Mouse (Mus musculus) heart, postnatal 4 days (tissue): ENCODE measurements around the gene Hoxc8. TPM values are rescaled to one million over a fixed set of nuclear protein-coding genes. Genes with fewer than 3 reads are reported as not detected.
A peak's percentile ranks its signal among the peaks of the same experiment; 100 is the strongest.

Experiments used
- DNase-seq: peaks from one replicate; pipeline ENCODE4 v3.0.0; 2021
- total RNA-seq, 2 experiments: library from RNA; stranded (reverse); gene quantifications; 2 replicates each; pipeline ENCODE4 v1.2.3; 2021

Gene Hoxc8
- total RNA-seq: not detected

- DNase-seq: no peak
Observed at GRCm38 (mm10) chr15:102990461-102991397, at the start of gene Hoxc8. Hoxc8 (plus strand) TSS chr15:102990607.

DNA sequence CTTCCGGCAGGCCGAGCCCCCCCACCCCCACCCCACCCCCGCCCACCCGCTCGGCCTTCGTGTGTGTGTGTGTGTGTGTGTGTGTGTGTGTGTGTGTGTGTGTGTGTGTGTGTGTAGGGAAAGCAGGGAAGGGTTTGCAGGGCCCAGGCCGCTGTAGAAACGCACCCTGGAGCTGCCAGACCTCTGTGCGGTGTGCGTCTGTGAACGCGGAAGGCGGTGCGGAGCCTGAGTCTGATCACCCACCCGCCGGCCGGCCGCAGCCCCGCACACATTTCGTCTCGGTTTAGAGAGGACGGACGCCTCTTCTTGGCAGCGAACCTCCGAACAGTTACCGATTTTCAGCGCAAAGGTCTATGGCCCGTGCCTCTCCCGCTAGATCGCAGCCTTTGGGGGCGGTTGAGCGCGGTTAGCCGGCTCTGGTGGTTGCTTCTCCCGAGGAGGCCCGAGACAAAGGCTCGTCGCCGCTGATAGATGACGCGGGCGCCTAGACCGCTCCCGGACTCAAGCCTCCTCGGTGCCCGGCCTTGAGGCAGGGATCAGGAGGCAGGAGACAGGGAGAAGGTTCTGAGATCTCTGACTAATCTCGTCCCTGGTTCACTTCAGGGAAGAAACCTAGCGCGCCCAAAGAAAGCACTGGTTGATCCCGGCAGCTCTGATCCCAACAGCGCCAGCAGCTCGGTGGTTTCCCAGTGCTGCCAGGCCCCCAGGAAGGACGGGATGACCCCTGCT lies 47.5 kb upstream of the Hoxc8 start:
- DNase-seq: peak; percentile 52

DNA sequence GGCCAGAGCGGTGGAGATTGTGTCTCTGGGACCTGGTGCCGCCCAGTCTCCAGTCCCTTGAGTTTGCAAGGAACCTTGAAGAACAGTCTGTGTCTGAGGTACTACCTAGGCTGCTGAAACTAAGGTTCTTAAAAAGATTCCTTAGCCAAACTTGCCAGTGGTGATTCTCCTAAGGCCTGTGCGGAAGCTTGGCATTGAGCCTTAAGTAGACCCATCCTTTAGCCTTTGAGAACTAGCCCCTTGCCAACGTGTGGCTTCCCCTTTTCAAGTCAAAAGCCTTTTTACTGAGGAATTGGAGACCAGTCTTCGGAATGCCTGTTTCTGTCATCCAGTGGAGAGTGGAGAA lies 47.0 kb upstream of the Hoxc8 start:
- DNase-seq: no peak

DNA sequence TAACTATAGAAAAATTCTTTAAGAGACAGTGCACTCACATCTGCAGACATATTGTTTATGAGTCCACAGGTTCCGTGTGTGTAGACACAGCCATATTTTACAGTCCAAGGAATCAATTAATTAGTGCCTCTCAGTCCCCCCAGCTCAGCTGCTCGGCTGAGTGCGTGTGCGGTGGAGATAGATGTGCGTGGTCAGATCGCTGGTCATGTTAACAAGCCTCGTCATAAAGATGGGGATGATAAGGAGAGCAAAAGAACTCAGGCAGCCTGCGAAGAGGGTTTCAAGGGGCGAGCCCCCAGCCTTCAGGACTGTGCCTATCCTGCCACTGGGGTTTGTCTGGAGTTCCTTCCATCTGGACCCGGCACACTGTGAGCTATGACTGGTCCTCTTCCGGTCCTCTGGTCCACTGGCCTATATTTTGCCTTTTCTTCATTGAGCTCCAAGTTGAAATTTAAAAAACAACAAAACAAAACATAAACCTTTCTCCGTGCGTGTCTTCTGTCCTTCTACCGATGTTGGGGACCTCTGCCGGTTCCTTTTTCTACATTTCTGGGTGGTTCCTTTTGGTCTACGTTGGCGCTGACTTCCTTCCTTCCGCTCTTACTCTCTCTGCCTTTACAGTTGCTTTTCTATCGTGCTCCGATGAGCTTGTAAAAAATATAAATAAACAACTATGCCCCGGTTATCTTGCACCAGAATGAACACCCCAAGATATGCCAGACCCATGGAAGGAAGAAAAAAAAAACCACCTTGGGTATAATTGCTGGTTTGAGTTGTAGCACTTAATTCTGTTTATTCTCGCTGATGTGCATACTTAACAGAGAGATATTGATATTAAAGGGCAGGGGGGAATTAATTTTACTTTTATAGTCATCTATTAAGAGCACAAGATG lies 45.0 kb upstream of the Hoxc8 start:
- DNase-seq: no peak

DNA sequence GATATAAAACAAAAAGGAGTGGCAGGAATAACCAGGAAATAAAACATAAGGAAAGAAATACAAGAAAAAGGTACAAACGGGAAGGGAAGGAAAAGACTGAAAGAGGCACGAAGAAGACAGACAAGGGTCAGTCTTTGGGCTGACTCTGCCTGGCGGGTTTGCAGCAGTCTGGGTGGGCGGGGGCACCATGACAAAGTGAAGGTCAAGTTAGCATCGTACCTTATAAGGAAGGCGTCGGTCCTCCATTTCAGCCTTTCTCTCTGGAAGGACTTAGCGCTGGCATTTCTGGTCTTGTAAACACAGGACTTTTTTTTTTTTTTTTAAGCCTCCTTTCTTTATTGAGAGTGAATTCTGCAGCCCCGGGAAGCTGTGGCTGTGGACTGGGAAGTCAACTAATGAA lies 43.1 kb upstream of the Hoxc8 start:
- no peak for DNase-seq

DNA sequence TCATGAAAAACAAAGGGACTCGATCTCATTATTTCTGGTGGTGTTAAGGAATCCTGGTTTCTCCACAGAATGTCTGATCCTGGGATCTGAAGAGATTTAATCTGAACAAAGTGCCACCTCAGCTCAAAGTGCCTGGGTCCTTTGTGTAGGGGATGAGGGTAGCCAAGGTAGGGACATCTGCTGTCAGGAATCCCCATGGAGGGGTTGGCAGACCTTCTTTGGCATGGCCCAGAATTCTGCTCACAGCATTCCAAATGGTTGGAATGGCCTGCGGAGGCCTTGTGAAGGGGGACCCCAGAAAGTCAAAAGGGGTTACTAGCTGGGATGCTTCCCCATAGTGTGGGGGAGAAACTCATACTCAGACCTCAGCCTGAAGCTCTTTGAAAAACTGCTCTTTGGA lies 41.6 kb upstream of the Hoxc8 start:
- DNase-seq: no peak

DNA sequence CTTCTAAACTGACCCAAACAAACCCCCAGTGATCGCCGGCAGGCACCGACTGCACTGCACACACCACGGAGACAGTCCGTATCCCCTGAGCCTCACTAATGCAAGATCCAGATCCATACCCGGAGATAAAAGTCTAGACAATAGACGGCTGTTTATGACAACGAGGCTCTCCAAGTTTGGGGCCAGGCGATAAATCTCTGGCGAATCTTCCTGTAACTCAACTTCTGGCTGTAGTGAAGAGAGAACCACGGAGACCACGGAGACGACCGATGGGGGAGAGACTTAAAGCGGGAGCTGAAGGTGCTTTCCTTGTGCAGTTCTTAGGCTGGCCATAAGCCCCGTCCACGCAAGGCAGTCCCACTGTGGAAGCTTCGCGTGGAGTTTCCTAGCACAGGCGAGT lies 40.7 kb upstream of the Hoxc8 start:
- no peak for DNase-seq

DNA sequence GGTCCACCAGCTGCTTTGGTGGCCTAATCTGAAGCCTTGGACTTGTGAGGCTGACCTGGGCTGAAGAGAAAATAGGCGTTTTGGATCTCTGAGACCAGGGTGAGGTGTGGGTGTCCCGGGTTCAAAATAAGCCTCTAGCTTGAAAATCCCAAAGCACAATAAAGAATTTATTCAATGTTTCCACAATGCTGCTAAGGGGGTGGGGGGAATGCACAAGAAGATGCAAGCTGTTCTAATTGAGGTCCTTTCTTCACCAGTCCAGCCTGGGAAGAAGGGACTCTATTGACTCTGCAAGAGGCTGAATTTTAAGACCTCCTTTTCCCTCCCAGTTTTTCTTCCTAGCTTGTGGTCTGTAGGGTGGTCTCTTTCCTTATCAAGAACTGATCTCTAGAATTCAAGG lies 39.5 kb upstream of the Hoxc8 start:
- no peak for DNase-seq

GRCm38 (mm10) chr15:102953561-102953960 lies 36.8 kb upstream of the Hoxc8 start:
- no peak for DNase-seq

GRCm38 (mm10) chr15:102954192-102955006 lies 36.0 kb upstream of the Hoxc8 start, which contains the start of gene Hoxc11:
Hoxc11 (plus strand) TSS chr15:102954427.
- no peak for DNase-seq

GRCm38 (mm10) chr15:102955007-102955382 lies 35.4 kb upstream of the Hoxc8 start:
- DNase-seq: no peak

DNA sequence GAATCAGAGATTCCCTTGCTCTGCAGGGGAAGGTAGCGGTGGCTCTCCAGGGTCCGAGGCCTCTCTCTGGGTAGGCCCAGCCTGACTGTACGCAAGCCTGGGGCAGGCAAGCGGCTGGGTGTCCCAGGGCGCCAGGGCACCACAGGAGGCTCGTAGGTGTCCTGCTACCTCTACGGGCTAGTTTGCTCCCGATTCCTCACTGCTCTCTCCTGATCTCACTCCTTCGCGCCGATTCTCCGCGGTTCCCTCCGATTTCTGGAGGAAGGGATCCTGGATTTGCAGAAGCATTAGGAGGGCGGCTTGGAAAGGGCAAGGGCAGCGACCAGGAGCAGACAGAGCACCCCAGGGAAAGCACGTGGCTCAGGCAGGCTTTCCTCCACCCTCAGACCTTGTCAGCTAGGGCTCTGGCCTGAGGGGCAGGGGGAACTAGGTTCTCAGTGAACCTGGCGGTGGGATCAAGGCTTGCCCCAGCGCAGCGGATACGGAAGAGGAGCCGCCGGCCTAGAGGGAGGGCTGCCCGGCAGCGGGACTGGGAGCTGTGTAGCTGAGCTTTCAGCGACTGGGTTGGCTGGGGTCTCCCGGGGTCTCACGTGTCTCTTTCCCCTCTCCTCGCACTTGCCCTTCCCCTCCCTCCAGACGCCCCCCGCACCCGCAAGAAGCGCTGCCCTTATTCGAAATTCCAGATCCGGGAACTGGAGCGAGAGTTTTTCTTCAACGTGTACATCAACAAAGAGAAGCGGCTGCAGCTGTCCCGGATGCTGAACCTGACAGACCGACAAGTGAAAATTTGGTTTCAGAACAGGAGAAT lies 34.4 kb upstream of the Hoxc8 start:
- DNase-seq: no peak

DNA sequence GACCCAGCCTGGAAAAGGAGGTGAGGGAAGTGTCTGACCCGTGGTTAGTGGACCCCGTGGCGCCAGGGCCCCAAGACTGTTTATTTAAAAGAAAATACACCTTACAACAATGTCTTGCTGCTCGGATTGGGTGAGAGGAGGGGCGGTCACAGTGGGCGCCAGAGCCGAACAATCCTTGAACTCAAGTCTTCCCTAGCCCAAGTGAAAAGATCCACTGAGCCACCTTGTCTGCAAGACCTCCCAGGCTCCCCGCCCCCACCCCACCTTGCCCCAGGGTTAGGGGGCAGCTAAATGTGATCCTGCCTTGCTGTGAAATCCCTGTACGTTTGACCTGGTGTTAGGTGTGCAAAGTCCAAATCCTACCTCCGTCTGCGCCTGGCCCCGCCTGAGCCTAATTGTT lies 33.5 kb upstream of the Hoxc8 start:
- no peak for DNase-seq

DNA sequence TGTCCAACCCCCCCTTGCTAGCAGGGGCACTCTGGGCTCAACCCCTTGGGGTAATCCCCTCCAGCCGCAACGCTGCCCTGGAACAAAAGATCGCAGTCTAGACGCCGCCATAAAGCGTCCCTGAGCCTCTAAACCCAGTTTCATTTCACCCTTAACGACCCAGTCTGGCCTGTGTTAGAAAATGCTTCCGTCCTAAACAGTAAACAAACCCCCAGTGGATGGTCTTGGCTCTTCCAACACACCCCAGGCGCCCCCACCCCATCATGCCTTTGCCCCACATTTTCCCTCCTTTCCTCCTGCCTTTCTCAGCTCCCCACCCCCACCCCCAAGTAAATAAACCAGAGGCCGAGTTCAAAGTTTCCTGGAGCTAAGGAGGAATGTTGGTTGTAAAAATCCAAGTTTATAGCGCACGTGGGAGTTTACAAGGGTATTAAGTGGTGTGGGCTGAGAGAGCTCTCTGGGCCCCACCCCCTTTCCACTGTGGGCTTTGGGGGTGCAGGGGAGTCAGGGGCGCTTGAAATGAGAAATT lies 30.7 kb upstream of the Hoxc8 start:
- no peak for DNase-seq

GRCm38 (mm10) chr15:102961728-102962127 lies 28.7 kb upstream of the Hoxc8 start:
- no peak for DNase-seq

- no peak for DNase-seq
Observed at GRCm38 (mm10) chr15:102962492-102962891, 27.9 kb upstream of the Hoxc8 start.

DNA sequence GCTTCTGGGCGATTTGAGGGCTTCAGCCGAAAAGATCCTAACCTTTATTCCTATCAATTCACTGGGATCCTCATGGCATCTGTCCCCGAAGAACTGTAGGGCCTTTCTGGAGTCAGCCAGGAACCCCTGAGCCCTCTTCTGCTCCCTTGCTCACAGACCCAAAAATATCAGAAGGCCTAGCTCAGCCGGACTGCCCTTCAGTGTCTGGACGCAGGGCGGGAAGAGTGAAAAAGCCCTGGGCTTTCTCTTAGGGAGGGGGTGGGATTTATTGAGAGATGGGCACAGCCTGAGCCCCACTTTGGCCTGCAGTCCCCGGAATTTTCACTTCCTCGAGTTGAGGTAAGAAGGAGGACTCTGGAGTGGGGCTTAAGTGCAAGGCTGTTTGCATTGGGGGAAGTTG lies 27.1 kb upstream of the Hoxc8 start:
- DNase-seq: no peak

DNA sequence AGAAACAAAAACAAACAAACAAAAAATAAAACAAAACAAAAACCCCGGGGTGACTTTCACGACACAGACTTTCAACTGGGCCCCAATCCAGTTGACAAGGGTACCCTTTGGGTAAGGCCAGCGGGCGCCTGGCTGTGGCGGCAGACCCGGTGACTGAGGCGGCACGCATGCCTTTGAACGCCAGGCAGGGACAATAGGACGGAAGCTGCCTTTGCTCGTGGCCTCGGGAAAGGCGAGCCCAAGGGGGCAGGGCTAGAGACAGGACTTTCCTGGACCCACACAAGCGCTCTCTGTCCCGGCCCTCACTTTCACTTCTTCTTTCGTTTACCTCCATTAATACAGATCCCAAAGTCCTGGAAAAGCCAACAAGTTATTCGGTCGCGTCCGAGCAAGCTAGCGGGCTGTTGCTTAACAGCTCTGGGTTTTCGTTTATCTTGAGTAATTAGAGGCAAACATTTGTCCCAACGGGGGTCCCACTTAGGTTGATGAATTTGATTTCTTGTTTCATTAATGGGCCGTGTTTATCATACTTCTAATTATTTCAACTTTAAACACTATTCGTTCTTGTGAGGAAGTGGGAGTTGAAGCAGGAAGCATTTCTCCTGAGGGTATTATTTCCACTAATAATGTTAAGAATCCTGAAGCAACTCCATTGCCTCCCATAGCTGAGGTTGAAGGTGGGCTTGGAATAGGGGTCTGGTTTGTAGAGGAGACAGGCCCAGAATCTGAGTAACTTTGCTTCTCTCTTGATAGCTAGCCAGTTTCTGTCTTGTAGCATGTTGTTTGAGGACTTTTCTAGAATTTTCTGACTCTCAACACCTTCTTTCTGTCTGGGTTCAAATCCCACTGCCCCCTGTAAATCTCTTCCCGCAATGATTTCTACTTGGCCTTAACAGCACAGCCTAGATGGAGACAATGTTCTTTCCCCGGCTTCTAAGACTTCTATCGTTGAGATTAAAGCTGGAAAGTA lies 26.5 kb upstream of the Hoxc8 start:
- DNase-seq: no peak
